Mouse (Mus musculus) right cerebral cortex, adult 18-20 months (tissue): ENCODE measurements around the gene Ptar1.
"Not testable (repeated sequence)": the region's sequence is repeated elsewhere in the genome, so short reads cannot be mapped to it uniquely, and the experiment has no call there.

Experiments
- DNase-seq: peaks from one replicate; pipeline ENCODE4 v3.0.0; 2022; ENCODE audit warnings: mixed read lengths

The Ptar1 gene

DNA sequence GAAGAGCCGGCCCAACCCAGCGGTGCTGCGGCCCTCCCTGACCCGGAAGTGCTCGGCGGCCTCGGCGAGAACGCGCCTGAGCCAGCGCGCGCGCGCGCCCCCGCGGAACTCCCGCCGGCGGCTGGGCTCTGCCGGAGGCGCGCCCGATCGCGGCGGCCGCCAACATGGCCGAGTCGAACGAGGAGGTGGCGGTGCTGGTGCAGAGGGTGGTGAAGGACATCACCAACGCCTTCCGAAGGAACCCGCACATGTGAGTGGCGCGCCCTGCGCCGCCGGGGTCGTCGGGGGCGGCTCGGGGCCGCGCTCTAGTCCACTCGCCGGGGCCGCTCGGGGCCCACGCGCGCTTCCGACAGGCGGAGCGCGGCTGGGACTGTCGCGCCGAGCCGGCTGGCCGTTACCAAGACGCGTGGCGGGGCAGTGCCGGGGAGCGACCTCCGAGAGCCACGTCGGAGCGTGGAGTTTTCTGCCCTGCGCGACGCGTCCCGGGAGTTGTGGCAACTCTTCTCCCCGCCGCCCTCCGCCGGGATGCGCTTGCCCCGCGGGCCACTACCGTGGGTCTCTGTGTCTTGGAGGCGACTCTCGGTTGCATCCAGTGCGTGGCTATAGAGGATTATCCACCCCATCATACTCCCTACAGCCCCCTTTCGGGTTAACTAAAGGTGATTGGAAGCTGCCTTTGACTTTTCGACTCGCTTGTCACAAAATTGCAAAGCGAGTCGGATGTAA, at the start of gene Ptar1:
Ptar1 (plus strand) TSS at position 134 of the 726 bp plus-strand sequence.
- DNase-seq: peak; percentile 90

GRCm38 (mm10) chr19:23643819-23644218, 43.4 kb upstream of the Ptar1 start:
- DNase-seq: no peak

DNA sequence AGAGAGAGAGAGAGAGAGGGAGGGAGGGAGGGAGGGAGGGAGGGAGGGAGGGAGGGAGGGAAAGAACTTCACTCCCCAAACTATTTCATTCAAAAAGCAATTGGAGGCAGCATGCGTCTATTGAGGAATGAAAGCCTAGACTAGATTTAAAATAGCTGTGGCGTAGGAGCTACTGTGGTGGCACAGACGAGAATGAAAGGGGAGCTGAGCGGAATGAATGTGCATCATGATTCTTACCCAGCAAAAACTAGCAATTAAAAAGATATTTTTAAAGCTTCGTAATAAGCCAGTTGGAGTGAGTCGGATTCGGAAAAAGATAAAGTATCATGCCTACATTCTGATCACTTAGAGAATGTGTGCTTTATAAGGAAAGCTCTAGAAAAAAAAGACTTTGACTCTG, 41.9 kb upstream of the Ptar1 start:
- DNase-seq: peak; percentile 59

GRCm38 (mm10) chr19:23647308-23647707, 39.9 kb upstream of the Ptar1 start:
- DNase-seq: peak; percentile 25

- DNase-seq: peak; percentile 29
Observed at GRCm38 (mm10) chr19:23652644-23653043, 34.6 kb upstream of the Ptar1 start, which contains the start of gene 1700028P14Rik. 1700028P14Rik (minus strand) TSS chr19:23652812.

DNA sequence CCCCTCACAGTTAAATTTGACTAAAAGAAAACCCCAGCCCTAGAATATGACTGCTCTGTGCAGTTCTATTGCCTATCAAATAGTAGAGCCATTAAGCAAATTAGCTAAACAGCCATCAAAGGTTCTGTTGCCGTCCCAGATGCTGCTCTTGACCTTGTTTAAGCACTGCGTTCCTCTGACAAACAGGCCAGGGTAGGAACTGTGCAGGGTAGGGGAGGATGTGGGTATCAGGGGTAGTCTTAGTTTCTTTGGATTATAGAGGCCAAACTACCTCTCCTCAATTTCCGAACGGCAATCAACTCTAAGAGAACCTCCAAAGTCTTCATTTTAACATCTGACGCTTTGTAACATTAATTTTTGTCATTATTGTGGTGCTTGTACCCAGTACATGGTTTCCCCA, 34.1 kb upstream of the Ptar1 start:
- DNase-seq: no peak

DNA sequence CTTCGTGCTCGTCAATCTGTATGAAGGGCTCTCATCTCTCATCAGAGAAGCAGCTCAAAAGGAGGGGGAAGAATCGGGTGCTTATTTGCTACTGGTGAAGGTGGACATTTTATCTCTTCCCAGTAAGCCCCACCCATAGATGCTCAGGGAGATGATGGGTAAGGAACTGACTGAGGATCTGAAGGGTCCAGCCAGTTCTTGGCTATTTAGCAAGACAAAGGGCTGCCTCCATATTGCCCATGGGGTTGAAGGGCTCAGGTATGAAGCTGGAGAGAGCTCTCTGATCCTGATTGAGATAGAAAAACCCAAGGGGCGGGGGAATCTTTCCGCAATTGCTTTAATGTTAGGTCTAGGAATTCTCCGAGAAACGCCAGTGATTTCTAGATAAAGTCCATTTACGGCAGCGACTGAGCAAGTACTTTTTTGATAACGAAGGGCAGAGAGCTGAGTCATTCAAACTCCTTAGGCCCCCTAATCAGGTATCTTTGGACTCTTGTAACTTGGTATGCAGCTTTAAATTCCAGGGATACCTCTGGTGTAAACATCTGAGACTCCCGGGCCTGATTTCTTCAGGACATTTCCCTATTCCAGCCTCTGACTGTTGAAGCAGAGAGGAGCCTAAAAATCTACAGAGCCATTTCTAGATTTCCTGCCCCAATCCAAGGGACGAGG, 29.8 kb upstream of the Ptar1 start:
- no peak for DNase-seq

GRCm38 (mm10) chr19:23658350-23658749, 28.9 kb upstream of the Ptar1 start:
- no peak for DNase-seq

GRCm38 (mm10) chr19:23664083-23664482, 23.1 kb upstream of the Ptar1 start:
- no peak for DNase-seq

DNA sequence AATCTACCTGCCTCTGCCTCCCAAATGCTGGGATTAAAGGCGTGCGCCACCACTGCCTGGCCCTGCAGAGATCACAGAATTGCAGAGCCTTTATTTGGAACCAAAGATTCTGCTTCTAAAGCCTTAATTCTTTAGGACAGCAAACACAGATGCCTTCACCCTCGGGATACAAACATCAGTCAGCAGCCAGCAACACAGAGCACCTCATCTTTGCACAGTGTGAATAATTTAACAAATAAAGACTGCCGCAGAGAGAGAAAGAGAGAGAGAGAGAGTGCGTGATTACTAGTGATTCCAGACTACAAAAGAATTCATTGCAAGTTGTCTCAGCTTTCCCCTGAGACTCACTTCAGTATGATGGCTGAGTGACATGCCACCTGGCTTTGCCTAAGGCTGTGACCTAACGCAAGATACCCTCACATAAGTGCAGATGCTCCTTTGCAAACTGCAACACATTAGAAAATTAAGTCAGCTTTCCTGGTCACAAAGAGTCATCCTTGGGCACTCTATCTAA, 19.0 kb upstream of the Ptar1 start:
- DNase-seq: no peak

DNA sequence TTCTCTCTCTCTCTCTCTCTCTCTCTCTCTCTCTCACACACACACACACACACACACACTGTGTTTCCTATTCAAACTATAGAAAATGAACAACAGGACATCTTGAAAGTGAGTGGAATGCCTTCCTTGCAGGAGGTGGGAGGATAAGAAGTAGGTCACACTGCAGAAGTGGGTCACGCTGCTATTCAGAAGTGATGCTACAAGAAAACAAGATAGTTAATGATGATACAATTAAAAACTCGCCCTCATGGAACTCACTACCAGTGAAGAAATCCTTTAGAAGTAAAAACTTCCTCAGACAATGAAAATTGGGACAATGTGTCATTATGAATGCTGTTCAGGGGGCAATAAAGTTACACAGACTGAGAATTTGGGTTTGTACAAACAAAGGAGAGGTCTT, 14.2 kb upstream of the Ptar1 start:
- no peak for DNase-seq

DNA sequence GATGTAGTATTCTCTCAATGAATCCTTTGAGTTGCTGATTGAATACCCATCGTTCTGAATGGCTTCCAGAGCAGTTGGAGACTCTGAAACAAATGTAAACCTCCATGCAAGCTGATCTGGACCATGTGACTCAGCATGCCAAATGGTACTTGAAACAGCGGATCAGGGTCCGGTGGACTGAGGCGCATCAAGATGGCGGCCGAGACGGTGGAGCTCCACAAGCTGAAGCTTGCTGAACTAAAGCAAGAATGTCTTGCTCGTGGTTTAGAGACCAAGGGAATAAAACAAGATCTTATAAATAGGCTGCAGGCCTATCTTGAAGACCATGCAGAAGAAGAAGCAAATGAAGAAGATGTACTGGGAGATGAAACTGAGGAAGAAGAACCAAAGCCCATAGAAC, 11.6 kb upstream of the Ptar1 start:
- not testable (repeated sequence) for DNase-seq

GRCm38 (mm10) chr19:23686962-23687295, 300 bp upstream of the Ptar1 start:
- DNase-seq: no peak

GRCm38 (mm10) chr19:23688421-23688946, 1.3 kb downstream of the Ptar1 start:
- peak; percentile 8 for DNase-seq

GRCm38 (mm10) chr19:23694344-23694743, 7.1 kb downstream of the Ptar1 start:
- DNase-seq: no peak

DNA sequence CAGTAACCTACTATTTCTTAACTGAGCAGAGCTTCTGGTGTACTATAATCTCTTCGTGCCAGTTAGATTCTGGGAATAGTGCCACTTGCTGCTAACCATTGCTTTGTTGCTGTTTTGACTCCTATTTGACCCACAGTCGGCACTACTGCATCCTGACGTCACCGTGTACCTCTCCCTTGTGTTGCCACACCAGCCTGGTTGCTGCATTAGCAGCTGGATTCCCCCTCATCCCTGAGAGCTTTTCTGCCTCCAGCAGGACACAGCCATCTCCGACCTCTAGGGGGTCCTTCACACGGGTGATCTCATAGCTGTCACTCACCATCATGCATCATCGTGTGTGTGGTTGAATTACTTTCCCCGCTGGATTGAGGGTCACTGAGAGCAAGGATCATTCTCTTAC, 10.6 kb downstream of the Ptar1 start:
- DNase-seq: no peak

- no peak for DNase-seq
Observed at GRCm38 (mm10) chr19:23698366-23698765, 11.1 kb downstream of the Ptar1 start.

- no peak for DNase-seq
Observed at GRCm38 (mm10) chr19:23699131-23699530, 11.9 kb downstream of the Ptar1 start.

DNA sequence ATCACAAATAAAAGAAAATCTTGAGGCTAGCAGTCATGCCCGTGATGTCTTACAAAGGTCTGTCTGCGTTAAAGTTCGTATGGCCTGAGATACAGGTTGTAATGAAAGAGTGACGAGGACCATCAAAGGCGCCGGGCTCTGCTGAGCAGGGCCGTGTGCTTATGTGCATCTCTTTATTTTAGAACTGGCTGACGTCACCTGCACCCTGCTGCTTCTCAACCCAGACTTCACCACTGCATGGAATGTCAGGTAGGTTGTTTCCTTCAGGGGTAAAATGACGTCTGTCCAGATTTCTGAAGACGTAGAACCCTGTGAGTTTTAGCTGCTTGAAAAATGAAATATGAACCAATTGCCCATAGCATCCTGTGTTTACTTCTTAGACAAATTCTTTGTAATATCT, 15.7 kb downstream of the Ptar1 start:
- no peak for DNase-seq

- no peak for DNase-seq
Observed at GRCm38 (mm10) chr19:23705383-23705782, 18.2 kb downstream of the Ptar1 start.

DNA sequence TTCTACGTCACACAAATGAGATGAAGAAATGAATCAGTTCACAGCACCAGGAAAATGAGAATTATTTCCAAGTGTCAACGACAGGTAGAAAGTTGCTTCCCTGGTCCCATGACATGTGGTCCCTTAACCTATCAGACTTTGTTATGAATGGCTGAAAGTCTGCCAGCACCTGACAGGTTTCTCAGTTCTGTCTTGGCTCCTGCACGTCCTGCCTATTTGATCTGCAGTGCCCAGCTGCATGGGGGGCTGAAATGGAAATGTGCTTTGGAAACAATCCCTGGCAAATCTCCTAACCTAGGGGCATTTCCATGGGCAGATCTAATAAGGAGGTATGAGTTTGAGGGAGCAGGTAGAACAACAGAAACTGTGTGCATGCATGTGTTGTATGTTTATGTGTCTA, 59.3 kb downstream of the Ptar1 start:
- DNase-seq: no peak

- DNase-seq: no peak
Observed at GRCm38 (mm10) chr19:23757011-23757410, 69.8 kb downstream of the Ptar1 start.

- DNase-seq: peak; percentile 94
Observed at GRCm38 (mm10) chr19:23757961-23758553, 70.8 kb downstream of the Ptar1 start.
